Mouse (Mus musculus) spleen, adult 12 weeks (tissue): ENCODE results near the gene Mpv17l.
"Not testable (repeated sequence)": the region's sequence is repeated elsewhere in the genome, so short reads cannot be mapped to it uniquely, and the experiment has no call there.

Source experiments
- DNase-seq: peaks from one replicate; pipeline ENCODE4 v3.0.0; 2022; ENCODE audit warnings: low spot score

The Mpv17l gene

GRCm38 (mm10) chr16:13940139-13940846 lies 37.3 kb downstream of the Mpv17l start:
- DNase-seq, result no peak

- DNase-seq, result no peak
These were observed 38.0 kb downstream of the Mpv17l start for GRCm38 (mm10) chr16:13940847-13941395.

GRCm38 (mm10) chr16:13944178-13944577 lies 41.2 kb downstream of the Mpv17l start:
- no peak for DNase-seq

GRCm38 (mm10) chr16:13944752-13945151 lies 41.8 kb downstream of the Mpv17l start:
- no peak for DNase-seq

- no peak for DNase-seq
These were observed 42.2 kb downstream of the Mpv17l start for GRCm38 (mm10) chr16:13945153-13945552.

GRCm38 (mm10) chr16:13946306-13946705 lies 43.3 kb downstream of the Mpv17l start:
- no peak for DNase-seq

- DNase-seq, result no peak
These were observed 48.3 kb downstream of the Mpv17l start for GRCm38 (mm10) chr16:13951245-13951644.

GRCm38 (mm10) chr16:13962053-13962452 lies 59.1 kb downstream of the Mpv17l start:
- no peak for DNase-seq

GRCm38 (mm10) chr16:13969096-13969495 lies 66.1 kb downstream of the Mpv17l start:
- DNase-seq, result no peak

GRCm38 (mm10) chr16:13972051-13972450 lies 69.1 kb downstream of the Mpv17l start:
- no peak for DNase-seq

- DNase-seq, result not testable (repeated sequence)
These were observed 73.5 kb downstream of the Mpv17l start for GRCm38 (mm10) chr16:13976358-13976896.

GRCm38 (mm10) chr16:13977026-13977425 lies 74.1 kb downstream of the Mpv17l start:
- not testable (repeated sequence) for DNase-seq

GRCm38 (mm10) chr16:13981726-13982125 lies 78.8 kb downstream of the Mpv17l start:
- DNase-seq, result not testable (repeated sequence)

- DNase-seq, result no peak
These were observed 80.2 kb downstream of the Mpv17l start for GRCm38 (mm10) chr16:13983161-13983560.

- DNase-seq, result no peak
These were observed 83.2 kb downstream of the Mpv17l start for GRCm38 (mm10) chr16:13986197-13986573.

GRCm38 (mm10) chr16:13986574-13987478 lies 83.9 kb downstream of the Mpv17l start, which contains the start of the genes 2900011O08Rik and Ifitm7:
2900011O08Rik (plus strand) TSS chr16:13986604.
Ifitm7 (minus strand) TSS chr16:13986888.
- no peak for DNase-seq

GRCm38 (mm10) chr16:13992518-13993248 lies 89.7 kb downstream of the Mpv17l start:
- no peak for DNase-seq

GRCm38 (mm10) chr16:13994076-13994475 lies 91.1 kb downstream of the Mpv17l start:
- DNase-seq, result no peak

- DNase-seq, result no peak
These were observed 91.5 kb downstream of the Mpv17l start for GRCm38 (mm10) chr16:13994502-13994901.
